27 mouse cellular contexts compared by ENCODE assay signal in genomic region chr14:39445501-39445900, GRCm38 (mm10). TPM values are rescaled to one million over a fixed set of nuclear protein-coding genes. Genes with fewer than 3 reads are reported as not detected.
DNase-seq lines count a peak whose midpoint lies in the region; ATAC-seq lines count a peak whose summit lies in the region.
"Had no signal": no experiment of that assay in that cellular context is flagged by ENCODE, and none has a peak within 500 bp of the region (broad histone marks: within the 10 kb centered on the region; RNA-seq: fewer than 3 reads in every experiment).

No protein-coding gene starts in this region.

- no peaks in the 10 kb centered on the region for H3K9me3 ChIP-seq in kidney, embryonic 14.5 days (ENCODE audit: control insufficient read depth, low read length)
- no peaks in the 10 kb centered on the region for H3K9me3 ChIP-seq in kidney, embryonic 16.5 days (ENCODE audit: low read length)
- H3K9me3 ChIP-seq: embryonic facial prominence, embryonic 13.5 days; embryonic facial prominence, embryonic 15.5 days; forebrain, embryonic 10.5 days; forebrain, embryonic 12.5 days had no signal

- H3K4me3 ChIP-seq in kidney, embryonic 14.5 days (ENCODE audit: low read length), result no peak overlapping the region
- no peak overlapping the region for H3K4me3 ChIP-seq in kidney, embryonic 16.5 days (ENCODE audit: low read length)
- H3K4me3 ChIP-seq: embryonic facial prominence, embryonic 13.5 days; embryonic facial prominence, embryonic 15.5 days; erythroblast, embryonic 14.5 days; forebrain, embryonic 10.5 days; forebrain, embryonic 12.5 days had no signal

- H3K27me3 ChIP-seq in kidney, embryonic 14.5 days (ENCODE audit: control insufficient read depth, insufficient read depth, low read length), result no peaks in the 10 kb centered on the region
- H3K27me3 ChIP-seq in kidney, embryonic 16.5 days (ENCODE audit: insufficient read depth, low read length), result no peaks in the 10 kb centered on the region
- H3K27me3 ChIP-seq: embryonic facial prominence, embryonic 13.5 days; embryonic facial prominence, embryonic 15.5 days; forebrain, embryonic 12.5 days had no signal

- no peaks in the 10 kb centered on the region for H3K36me3 ChIP-seq in kidney, embryonic 14.5 days (ENCODE audit: control insufficient read depth, insufficient read depth, low read length)
- no peaks in the 10 kb centered on the region for H3K36me3 ChIP-seq in kidney, embryonic 16.5 days (ENCODE audit: insufficient read depth, low read length)
- H3K36me3 ChIP-seq: embryonic facial prominence, embryonic 13.5 days; embryonic facial prominence, embryonic 15.5 days; forebrain, embryonic 10.5 days; forebrain, embryonic 12.5 days had no signal

- no peak overlapping the region for H3K27ac ChIP-seq in kidney, embryonic 14.5 days (ENCODE audit: low read depth, low read length)
- no peak overlapping the region for H3K27ac ChIP-seq in kidney, embryonic 16.5 days (ENCODE audit: low read length)
- H3K27ac ChIP-seq: embryonic facial prominence, embryonic 13.5 days; embryonic facial prominence, embryonic 15.5 days; forebrain, embryonic 10.5 days; forebrain, embryonic 12.5 days had no signal

- WGBS in kidney, embryonic 14.5 days, result 43% methylated on average over 1 of the region's 1 CpGs
- 35% methylated on average over 1 of the region's 1 CpGs for WGBS in kidney, embryonic 16.5 days

- peak; percentile 75; the same call in 1 of the 2 replicates for ATAC-seq in kidney, embryonic 14.5 days (ENCODE audit: low FRiP score, low TSS enrichment)
- peak; percentile 76 for ATAC-seq in kidney, embryonic 16.5 days (ENCODE audit: low FRiP score, low TSS enrichment)
- ATAC-seq: forebrain, embryonic 14.5 days; forebrain, embryonic 16.5 days had no signal

- DNase-seq in kidney, adult 8-10 months, result no peak
- DNase-seq in kidney, adult 18-20 months, result no peak
- peak; percentile 53 for DNase-seq in brain, adult 2 months (ENCODE audit: low read depth, low spot score)
- no peak for DNase-seq in adrenal gland, adult 2 months
- DNase-seq: adrenal gland, adult 8-10 months; adrenal gland, postnatal 14 days; adrenal gland, postnatal 36 days; cerebellum, adult 11 months; cerebellum, adult 18-20 months; cerebellum, adult 8-10 months; cerebellum, adult 9-11 months; cerebellum, postnatal 14 days; cerebellum, postnatal 36 days; embryo, embryonic 11 days had no signal

- H3K4me2 ChIP-seq in kidney, embryonic 14.5 days (replicated peaks; ENCODE audit: low read depth, low read length), result no peak overlapping the region
- H3K4me2 ChIP-seq in kidney, embryonic 16.5 days (replicated peaks; ENCODE audit: low read depth, low read length), result no peak overlapping the region
- H3K4me2 ChIP-seq: embryonic facial prominence, embryonic 13.5 days; embryonic facial prominence, embryonic 15.5 days; forebrain, embryonic 12.5 days had no signal

- H3K4me1 ChIP-seq in kidney, embryonic 14.5 days (ENCODE audit: control insufficient read depth, insufficient read depth, low read length), result no peaks in the 10 kb centered on the region
- H3K4me1 ChIP-seq in kidney, embryonic 16.5 days (ENCODE audit: insufficient read depth, low read length), result no peaks in the 10 kb centered on the region
- H3K4me1 ChIP-seq: embryonic facial prominence, embryonic 13.5 days; embryonic facial prominence, embryonic 15.5 days; forebrain, embryonic 10.5 days; forebrain, embryonic 12.5 days had no signal

- no peak overlapping the region for H3K9ac ChIP-seq in kidney, embryonic 14.5 days (ENCODE audit: low read depth, low read length)
- no peak overlapping the region for H3K9ac ChIP-seq in kidney, embryonic 16.5 days (replicated peaks; ENCODE audit: low read length)
- H3K9ac ChIP-seq: embryonic facial prominence, embryonic 13.5 days; embryonic facial prominence, embryonic 15.5 days; forebrain, embryonic 12.5 days had no signal

RNA-seq across cellular contexts. Expression of gene Nrg3, which starts 27.4 kb away (rescaled TPM):
- 1.1 and 1.3 TPM in 2 replicates for polyA plus RNA-seq in kidney, embryonic 14.5 days (2014; fragmentation: Nextera tagmentation; extraction: Ambion mirVana)
- 0.37 and 0.45 TPM in 2 replicates for polyA plus RNA-seq in kidney, embryonic 16.5 days (2015; fragmentation: Nextera tagmentation; extraction: Ambion mirVana)
- total RNA-seq in adrenal gland, adult 2 months (2021), result 1 to 10 TPM; 3.7 to 4.0 TPM
- polyA plus RNA-seq in adrenal gland, adult 2 months (2012; rRNA removed), result 5.7 and 7.1 TPM in 2 replicates
- total RNA-seq: common myeloid progenitor, adult 5-6 weeks; ES-E14; MEL had no signal
- polyA plus RNA-seq: C2C12; erythroblast, embryonic 14.5 days had no signal
